Mouse (Mus musculus) hindlimb bud, embryonic 11.5 days (tissue): ENCODE results near the gene Adgrl1.
"Not testable (repeated sequence)": the region's sequence is repeated elsewhere in the genome, so short reads cannot be mapped to it uniquely, and the experiment has no call there.

ENCODE experiments used
- DNase-seq: peaks from one replicate; pipeline ENCODE4 v3.0.0-alpha.2; 2012; ENCODE audit warnings: low read depth, low spot score; ENCODE audit errors: extremely low spot score

Gene Adgrl1

DNA sequence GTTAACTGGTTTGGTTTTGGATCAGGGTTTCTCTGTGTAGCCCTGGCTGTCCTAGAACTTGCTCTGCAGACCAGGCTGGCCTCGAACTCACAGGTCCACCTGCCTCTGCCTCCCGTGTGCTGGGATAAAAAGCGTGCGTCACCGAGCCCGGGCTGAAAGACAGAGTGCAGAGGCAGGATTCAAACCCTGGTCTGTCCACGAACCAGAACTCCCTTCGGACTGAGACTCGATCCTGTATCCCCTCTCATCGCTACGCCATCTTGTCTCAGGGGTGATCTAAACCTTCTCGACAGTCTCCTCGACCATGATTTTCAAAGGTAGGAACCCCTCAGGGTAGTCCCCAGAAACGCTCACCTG is 54.8 kb downstream of the Adgrl1 start:
- DNase-seq = peak; percentile 20

DNA sequence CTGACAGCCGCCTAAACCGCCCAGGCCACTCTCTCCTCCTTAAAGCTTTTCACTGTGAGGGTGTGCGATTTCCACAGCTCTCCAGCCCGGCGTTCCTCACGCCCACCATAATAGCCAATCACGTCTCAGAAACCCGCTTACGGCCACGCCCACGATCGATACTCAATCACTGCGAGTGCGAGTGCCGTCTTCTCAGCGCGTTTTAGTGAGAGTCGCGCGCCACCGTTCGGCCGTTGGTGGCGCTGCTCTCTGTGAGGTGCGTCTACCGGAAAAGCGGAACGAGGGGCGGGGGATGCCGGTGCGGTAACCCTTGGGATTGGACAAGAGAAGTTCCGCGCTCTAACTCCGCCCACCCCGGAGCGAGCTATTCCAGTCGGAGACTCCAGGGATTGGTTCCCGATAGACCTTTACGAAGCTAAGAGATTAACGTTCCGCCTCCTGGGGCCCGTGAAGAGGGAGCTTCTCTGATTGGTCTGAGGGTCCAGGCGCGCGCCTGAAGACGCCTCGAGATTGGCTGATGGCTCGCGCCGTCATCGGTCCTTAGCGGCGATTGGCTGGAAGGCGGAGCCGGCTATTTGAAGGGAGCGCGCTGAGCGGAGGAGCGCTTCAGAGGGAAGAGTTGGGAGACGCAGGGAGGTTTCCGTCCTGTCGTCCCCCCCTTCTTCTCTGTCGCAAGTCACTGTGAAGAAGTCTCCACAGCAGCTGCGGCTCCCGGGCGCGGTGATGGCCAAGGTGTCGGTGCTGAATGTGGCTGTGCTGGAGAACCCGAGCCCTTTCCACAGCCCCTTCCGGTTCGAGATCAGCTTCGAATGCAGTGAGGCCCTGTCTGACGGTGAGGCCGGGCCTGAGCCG is 55.4 kb downstream of the Adgrl1 start, which contains the start of the genes Gm10644 and Asf1b:
Gene Gm10644, minus strand, starts transcription at position 100 of the 852 bp plus-strand sequence.
Gene Asf1b, plus strand, starts transcription at position 402 of the 852 bp plus-strand sequence.
- peak; percentile 98 for DNase-seq

DNA sequence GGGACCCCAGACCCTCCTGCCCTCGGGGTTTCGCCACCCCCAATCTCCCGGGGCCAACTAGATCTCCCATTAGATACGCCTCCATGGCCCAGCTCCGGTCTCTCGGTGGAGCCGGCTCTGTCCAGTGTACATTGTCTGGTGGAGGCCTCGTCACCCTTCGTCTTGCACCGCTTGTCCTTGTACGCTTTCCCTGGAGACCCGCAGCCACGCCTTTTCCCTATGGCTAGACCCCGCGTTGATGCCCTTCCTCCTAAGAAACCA is 56.0 kb downstream of the Adgrl1 start:
- DNase-seq = no peak

DNA sequence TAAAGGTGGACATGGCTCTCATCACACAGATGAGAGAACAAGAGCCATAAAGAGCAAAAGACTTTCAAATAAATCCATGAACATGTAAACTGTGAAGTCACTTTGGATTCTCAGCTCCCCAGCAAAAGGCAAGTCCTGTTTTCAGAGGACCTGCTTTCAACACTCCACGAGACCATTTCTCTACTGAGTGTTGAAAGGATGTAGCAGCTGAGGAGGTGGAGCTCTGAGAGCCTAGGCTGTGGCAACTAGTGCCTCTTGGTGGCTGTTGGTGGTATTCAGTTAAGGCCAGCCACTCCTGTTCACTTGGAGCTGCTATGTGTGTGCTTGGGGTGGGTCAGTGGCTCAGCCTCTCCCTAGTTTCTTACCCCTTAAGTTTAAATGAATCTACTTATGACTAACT is 56.9 kb downstream of the Adgrl1 start:
- DNase-seq = no peak

DNA sequence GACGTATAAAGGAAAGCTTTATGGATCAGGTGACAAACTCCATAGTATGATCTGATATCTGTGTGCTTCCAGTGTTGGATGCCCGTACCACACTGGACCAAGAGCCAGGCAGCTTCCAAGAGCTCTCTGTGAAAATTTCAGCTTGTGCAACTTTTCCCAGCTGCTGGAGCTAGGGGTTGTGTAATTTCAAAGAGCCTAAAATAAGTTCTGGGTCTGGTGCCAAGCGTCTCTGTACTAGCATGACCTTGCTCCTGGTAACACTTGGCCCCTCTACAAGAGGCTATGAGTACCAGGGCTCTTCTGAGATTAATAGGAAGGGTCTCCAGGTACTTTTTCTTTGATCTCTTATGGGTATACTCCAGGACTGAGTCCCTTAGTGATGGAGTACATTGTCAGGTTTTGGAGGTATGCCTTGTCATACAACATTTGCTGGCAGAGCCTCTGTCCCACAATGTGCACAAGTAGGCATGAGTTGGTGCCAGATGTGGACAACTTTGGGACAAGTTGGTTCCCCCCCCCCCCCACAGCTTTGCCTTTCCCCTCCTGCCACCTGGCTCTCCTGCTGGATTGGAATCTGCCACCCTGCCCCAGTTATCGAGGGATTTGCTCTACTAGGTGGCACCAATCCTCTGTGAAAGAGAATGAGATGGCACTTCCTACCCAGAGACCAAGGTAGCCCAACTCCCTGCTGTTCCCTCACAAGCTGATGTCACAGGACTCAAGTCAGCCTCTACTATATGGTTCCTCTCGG is 64.3 kb downstream of the Adgrl1 start:
- no peak for DNase-seq

DNA sequence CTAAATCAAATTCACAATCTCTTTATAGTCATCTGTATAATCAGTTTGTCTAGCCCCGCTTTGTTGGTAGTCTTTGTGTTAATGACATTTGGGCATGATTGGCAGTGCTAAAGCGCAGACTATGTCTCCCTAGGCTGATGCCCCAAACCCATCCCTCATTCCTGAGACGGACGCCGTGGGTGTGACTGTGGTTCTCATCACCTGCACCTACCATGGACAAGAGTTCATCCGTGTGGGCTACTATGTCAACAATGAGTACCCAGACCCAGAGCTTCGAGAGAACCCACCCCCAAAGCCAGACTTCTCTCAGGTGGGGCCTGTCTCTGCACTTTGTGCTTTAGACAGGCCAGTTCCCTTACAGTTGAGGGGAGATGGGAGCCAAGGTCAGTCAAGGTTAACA is 67.8 kb downstream of the Adgrl1 start:
- DNase-seq = no peak

DNA sequence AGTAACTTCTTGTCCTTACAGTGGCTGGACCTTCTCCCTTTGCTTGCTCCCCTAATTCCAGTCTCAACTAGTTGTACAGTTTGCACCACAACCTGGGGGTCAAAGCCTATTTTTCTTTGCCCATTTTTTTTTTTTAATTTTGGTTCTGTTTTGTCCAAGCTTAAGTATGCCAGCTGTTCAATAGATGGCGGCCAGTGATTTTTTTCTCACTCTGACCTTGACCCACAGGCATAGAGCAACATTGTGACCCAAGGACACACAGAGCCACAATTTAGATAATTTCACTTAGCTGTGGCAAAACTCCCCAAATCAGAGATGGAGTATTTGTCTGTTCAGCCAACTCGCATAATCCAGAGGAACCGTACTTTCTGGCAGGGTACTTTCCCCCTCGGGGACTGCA is 71.2 kb downstream of the Adgrl1 start:
- DNase-seq = no peak

DNA sequence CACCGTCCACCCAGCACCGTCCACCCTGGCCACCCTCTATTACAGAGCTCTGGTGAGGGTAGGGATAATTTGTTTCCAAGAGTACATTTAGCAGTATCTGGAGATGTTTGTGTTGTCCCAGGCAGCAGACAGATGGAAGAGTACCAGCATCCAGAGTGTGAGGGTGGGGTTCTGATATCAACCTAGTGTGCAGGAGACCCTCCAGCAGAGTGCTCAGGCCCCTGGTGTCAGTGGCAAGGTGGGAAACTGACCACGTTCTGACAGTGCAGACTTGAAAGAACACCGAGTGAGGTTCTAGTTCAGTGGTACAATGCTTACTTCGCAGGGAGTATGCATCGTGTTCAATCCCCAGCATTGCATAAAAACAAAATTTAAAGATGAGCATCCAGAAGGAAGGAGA is 71.8 kb downstream of the Adgrl1 start:
- no peak for DNase-seq

DNA sequence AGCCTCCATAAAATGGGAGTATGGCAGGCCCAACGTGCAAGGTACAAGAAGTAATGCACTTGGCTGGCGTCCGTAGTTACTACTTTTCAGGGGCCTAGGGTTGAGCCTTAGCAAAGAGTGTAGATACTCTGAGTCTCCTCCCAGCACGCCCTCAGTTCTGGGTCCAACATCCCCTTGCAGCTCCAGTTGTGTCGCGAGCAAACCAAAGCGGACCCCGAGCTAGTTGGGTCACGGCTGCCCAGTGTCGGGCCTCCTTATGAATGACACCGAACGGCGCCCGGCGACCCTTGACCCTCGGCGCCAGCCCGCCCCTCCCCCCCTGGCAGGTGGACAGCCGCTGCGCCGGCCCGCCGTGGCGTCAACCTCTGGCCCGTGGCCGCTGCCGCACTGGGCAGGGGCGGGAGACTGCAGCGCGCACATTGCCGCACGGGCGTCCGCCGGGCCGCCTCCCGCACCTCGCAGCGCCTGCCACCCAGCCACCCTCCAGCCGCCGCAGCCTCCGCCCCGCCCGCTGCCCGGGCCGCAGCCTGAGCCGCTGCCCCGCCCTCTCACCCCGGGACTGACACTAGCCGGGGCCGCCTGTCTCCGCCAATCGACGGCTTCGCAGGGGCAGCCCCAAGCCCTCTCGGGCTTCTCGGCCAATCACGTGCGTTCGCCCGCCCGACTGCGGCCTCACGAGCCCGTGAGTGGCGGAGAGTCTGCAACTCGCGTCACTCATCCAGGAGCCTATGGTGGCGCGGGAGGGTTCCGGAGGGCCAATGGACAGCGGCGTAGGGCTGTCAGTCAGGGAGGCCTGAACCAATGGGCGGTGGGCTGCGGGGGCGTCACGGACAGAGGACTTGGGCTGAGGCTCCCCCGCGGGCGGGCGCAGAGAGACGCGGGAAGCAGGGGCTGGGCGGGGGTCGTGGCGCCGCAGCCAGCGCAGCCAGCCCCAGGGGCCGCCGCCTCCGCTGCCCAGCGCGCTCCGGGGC is 72.5 kb downstream of the Adgrl1 start, which contains the start of gene Prkaca:
Gene Prkaca, plus strand, starts transcription at position 844 of the 971 bp plus-strand sequence.
- DNase-seq = peak; percentile 85

DNA sequence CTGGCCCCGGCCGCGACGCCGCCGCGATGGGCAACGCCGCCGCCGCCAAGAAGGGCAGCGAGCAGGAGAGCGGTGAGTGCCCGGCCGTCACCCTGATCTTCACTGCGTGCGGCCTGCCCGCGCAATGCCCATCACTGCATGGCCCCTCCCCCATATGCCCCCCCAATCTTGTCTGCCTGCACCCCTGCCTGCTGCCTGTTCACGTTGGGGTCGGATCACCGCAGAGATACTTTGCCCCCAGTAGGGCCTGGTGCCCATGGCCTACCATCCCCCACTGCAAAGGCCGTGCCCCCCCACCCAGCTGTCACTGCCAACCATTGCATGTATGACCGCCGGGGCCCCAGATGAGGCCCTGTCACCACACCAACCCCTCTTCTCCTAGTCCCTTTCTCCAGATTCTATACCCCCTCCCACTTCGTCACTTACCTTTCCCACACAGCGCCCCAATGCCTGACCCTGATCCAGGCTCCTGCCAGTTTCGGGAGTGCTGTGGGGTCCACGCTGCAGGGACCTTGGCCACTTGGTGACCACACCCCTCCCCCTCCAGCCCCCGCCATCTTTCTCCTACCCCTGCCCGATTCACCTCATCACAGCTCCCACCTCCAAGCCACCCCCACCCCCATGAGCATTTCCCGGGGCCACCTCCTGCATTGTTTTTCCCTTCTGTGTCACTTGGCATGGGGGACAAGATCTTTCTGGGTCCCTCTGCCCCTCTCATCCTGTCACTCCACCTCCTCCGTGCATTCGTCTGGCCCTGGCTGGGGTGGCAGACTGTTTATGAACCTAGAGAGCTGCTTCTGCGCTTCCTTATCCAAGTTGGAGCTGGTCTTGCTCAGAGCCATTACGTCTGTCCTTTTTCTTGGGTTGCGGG is 73.5 kb downstream of the Adgrl1 start:
- no peak for DNase-seq

DNA sequence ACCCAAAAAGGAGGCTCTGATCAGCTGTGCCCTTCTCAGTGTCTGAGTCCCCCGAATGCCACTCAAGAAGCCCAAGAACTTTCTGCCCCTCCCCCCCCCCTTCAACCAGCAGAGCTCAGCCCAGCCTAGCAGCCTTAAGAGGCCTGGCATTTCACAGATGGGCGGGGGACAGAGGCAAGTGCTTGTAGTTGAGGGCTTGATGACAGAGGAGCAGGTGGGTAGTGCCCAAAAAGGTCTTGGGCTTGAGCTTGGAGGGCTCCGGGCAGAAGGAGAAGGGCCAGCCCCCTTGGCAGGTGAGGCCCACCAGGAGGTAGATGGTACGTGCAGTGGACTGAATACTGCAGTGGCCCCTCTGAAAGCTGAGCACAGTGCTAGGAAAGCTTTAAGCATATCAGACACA is 74.6 kb downstream of the Adgrl1 start:
- DNase-seq = no peak

DNA sequence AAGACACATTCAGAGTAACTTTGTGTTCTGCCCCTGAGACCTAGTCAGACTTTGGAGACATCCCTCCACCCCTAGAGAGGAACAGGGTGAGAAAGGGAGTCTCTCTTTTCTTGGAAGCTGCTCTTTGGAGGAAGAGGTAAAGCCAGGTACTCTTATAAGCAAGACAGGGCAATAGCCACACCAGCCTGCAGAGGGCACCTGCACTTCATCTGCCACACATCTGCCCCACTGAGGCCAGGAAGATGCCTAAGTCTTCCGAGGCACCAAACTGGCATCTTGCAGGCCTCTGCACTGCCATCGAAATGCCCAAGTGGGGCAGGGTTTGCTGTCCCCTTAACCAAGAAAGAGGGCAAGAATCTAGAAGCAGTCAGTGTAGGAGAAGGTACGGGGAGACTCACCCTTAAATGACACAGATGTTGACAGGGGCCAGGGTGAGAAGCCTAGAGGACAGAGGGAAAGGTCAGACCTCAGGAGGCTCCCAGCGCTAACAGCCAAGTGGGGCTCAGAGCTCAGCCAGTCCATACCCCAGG is 76.3 kb downstream of the Adgrl1 start:
- DNase-seq = no peak

DNA sequence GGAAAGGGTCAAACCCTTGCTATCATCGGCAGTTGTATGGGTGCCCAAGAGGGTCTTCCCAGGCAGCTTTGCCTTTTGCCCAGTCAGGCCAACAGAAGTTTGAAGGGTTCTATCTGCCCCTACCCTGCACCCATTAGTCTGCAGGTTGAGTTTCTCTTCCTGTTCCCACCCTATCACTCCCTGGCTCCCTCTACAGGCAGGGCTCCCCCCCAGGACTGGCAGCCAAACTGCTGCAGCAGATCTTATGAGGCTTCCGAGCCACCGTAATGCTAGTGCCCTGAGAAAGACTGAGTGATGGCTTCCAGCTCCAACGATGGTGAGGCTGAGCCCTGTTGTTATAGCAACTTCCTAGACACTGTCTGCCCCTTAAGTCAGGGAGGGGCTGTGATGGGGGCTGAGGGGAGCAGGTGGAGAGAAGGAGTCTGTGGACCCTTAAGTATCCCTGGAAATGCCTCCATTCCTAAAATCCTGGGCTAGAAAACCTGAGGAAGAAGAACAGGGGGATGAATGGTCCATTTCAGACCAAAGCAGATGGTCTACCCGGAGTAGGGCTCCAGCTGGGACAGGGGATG is 77.0 kb downstream of the Adgrl1 start:
- no peak for DNase-seq

DNA sequence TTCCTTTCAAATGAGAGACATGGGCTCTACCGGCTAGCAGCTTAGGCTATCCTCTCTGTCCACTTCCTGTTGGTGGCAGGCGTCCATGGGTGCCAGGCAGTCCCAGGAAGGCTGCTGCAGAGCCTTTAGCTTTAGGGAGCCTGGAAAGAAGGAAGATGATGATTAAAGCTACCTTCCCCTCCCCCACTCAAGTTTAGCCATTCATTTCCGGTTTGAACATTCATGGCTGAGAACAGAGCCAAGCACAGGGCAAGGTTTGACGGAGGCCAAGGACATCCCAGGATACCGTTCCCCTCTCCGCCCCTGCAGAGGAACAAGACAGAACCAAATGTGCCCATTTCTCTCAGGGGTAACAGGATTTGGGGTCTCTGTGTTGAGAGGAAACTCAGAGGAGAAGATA is 77.7 kb downstream of the Adgrl1 start:
- no peak for DNase-seq

DNA sequence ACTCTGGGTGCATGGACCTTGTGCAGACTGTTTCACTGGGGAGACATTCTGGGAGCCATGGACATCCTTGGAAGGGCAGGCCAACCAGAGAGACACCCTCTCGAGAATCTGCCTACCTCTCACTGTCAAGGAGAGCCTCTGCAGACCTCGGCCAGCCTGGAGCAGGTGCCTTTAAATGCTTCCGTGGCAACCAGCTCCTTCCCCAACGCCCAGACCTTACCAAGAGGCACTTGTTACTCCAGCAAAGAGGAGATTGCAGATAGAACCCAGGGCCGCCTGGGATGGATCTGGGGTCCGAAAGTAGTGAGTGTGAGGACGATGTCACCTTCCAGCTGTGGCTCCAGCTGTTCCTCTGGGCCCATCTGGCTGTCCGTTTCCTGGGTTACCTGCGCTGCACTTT is 78.3 kb downstream of the Adgrl1 start:
- DNase-seq = no peak

DNA sequence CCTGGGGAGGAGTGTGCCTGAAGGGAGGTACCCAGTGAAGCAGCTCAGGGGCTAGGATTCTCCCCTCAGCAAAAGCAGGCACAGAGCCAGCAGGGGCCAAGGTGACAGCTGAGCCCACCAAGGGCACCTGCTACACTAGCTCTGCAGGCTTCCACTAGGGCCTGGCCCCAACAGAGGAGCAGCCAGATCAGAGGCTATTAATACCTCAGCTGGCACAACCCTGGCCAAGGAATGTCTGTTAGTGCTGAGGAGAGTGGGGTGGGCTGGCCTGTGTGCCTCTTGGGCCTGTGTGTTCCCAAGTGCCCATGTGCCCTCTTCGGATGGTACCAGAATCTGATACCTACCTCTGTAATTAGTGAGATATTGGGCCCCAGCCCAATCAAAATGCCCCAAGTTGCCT is 80.3 kb downstream of the Adgrl1 start:
- no peak for DNase-seq

DNA sequence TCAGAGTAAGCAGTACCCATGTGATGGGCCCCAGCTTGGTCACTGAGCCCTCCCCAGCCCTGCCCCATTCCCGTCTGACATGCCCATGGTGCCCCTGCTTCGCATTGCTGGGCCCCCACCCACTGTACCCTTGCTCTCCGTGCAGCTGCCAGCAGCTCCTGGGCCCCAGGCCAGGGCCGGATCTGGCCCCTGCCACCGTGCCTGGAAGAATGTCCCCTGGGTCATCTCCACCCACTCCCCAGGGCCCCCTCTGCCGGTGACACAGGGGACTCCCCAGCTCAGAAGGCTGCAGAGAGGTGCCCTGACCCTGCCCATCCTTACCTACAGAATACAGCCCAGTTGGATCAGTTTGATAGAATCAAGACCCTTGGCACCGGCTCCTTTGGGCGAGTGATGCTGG is 80.9 kb downstream of the Adgrl1 start:
- no peak for DNase-seq

DNA sequence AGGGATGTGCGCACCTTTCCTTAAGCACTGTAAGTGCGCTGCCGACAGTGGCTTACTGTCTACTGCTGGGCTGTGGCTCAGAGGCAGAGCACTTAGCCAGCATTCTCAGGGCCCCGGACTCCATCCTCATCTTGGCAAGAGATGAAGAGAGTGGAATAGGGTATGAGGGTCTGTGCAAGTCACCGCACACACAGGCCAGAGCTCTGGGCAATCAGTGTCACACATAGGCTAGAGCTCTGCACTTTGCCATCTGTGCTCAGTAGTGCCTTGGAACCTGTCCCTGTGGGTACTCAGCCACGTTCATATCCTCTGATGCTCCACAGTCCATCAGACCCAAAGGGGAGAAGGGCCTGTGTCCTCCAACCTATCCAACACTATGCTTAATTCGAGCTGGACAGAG is 81.6 kb downstream of the Adgrl1 start:
- DNase-seq = no peak

DNA sequence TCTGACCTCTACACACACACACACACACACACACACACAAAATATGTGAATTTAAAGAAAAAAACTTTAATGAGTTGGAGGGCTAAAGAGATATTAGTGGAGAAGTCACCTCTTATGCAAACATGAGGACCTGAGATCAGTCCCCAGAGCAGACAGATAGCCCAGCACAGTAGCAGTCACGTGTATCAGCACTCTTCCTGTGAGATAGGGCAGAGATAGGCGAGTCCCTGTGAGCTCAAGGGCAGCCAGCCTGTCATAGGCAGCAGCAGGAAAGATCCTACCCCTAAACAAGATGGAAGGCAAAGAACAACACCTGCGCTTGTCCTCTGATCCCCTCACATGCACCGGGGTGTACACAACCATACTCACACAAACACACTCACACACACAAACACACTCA is 82.5 kb downstream of the Adgrl1 start:
- DNase-seq = no peak

DNA sequence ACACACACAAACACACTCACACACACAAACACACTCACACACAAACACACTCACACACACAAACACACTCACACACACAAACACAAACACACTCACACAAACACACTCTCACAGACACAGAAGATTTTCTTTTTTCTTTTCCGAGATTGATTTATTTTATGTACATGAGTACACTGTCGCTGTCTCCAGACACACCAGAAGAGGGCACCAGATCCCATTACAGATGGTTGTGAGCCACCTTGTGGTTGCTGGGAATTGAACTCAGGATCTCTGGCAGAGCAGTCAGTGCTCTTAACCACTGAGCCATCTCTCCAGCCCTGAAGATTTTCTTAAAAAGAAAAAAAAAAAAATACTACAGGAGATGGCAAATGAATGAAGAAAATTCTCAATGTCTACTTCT is 83.3 kb downstream of the Adgrl1 start:
- not testable (repeated sequence) for DNase-seq
